Mouse (Mus musculus): ENCODE measurements at regions not wholly inside any gene's neighbourhood (a gene's known extent, or its start where the extent isn't known, plus 50 kb on each side); places are given as distances from the start of the nearest gene placed in this dataset.
A peak's percentile ranks its signal among the peaks of the same experiment; 100 is the strongest.

- no peaks in the 10 kb centered on the region for H3K9me3 ChIP-seq (ENCODE audit: control insufficient read depth, low read length)
- 54% methylated on average over 1 of the region's 1 CpGs for WGBS
- no peak overlapping the region for H3K4me3 ChIP-seq (ENCODE audit: low read depth, low read length)
- no peaks in the 10 kb centered on the region for H3K4me1 ChIP-seq (ENCODE audit: control insufficient read depth, insufficient read depth, low read length)
- no peak overlapping the region for H3K4me2 ChIP-seq
- H3K9ac ChIP-seq (ENCODE audit: low read length), result no peak overlapping the region
- H3K27ac ChIP-seq (ENCODE audit: low read depth, low read length), result no peak overlapping the region
- H3K36me3 ChIP-seq (ENCODE audit: control insufficient read depth, insufficient read depth, low read length), result no peaks in the 10 kb centered on the region
- H3K27me3 ChIP-seq (ENCODE audit: control insufficient read depth, insufficient read depth, low read length), result no peaks in the 10 kb centered on the region
- DNase-seq (ENCODE audit: low spot score, missing footprints) (no peak), ATAC-seq (ENCODE audit: low FRiP score) (no peak)
Observed at GRCm38 (mm10) chr17:53343842-53344241, 119.3 kb downstream of the Efhb start.

DNA sequence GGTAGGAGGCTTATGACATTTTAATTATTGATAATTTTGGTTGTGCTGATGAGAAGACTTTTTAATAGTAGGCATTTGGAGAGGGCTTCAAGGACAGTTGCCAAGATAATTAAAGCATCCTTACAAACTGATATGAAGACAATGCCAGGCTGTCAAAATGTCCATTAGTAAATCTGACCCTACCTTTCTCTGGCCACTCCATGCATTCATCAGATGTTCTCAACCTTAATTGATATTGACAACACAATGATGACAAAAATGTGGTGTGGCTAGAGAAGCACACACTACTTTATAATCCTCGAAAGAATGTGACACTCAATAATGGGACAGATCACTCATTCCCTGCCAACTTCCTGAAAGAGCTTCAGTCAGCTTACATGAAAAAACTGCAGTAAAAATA is 140.1 kb downstream of the Efhb start:
- DNase-seq (ENCODE audit: low spot score, missing footprints), result no peak
- H3K9me3 ChIP-seq (ENCODE audit: control insufficient read depth, low read length), result no peaks in the 10 kb centered on the region
- 43% methylated on average over 1 of the region's 1 CpGs for WGBS
- no peaks in the 10 kb centered on the region for H3K36me3 ChIP-seq (ENCODE audit: control insufficient read depth, insufficient read depth, low read length)
- ATAC-seq (ENCODE audit: low FRiP score), result peak; percentile 84
- no peak overlapping the region for H3K4me2 ChIP-seq
- H3K9ac ChIP-seq (ENCODE audit: low read length), result no peak overlapping the region
- no peaks in the 10 kb centered on the region for H3K27me3 ChIP-seq (ENCODE audit: control insufficient read depth, insufficient read depth, low read length)
- H3K27ac ChIP-seq (ENCODE audit: low read depth, low read length), result no peak overlapping the region
- no peaks in the 10 kb centered on the region for H3K4me1 ChIP-seq (ENCODE audit: control insufficient read depth, insufficient read depth, low read length)
- no peak overlapping the region for H3K4me3 ChIP-seq (ENCODE audit: low read depth, low read length)

Measured in midbrain, embryonic 11.5 days (tissue).